31 mouse cellular contexts compared by ENCODE assay signal in the genomic region with DNA sequence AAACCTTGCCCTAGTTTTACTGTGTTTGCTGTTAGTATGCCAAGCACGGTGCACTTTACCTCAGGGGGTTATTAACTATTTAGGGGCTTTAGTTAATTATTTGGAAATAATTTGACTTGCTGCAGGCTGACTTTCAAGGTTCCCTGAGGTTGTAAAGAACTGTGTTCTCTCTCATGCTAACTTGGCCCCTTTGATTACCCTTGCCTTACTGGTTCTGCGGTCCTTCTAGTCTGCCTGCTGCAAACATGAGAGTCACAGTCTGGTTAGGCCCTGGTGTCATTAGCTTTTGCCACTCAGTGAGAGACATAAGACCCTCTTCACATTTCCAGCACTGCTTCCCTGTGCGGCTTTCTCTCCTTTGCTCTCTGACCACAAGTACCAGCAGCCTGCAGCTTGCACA.
DNase-seq lines count a peak whose midpoint lies in the region; ATAC-seq and TF ChIP-seq lines count a peak whose summit lies in the region.
"Had no signal": no experiment of that assay in that cellular context is flagged by ENCODE, and none has a peak within 500 bp of the region (broad histone marks: within the 10 kb centered on the region; RNA-seq: fewer than 3 reads in every experiment).

No protein-coding gene starts in this region.

- peak overlapping the region; percentile 37 for H3K9ac ChIP-seq in forebrain, embryonic 13.5 days
- H3K9ac ChIP-seq in forebrain, postnatal 0 days = no peak overlapping the region
- no peak overlapping the region for H3K9ac ChIP-seq in midbrain, embryonic 13.5 days (replicated peaks)
- H3K9ac ChIP-seq in midbrain, embryonic 11.5 days (ENCODE audit: low read length) = no peak overlapping the region
- H3K9ac ChIP-seq in midbrain, postnatal 0 days (replicated peaks; ENCODE audit: low read length, poor library complexity, severe bottlenecking) = no peak overlapping the region
- H3K9ac ChIP-seq: limb, embryonic 12.5 days; lung, embryonic 15.5 days; neural tube, embryonic 15.5 days had no signal

- no peak for ATAC-seq in forebrain, embryonic 13.5 days
- ATAC-seq in forebrain, postnatal 0 days = no peak
- 0 out of 2 replicates have a peak, but pooled peaks have one; percentile 27 for ATAC-seq in midbrain, embryonic 13.5 days
- no peak for ATAC-seq in midbrain, embryonic 11.5 days (ENCODE audit: low FRiP score)
- no peak for ATAC-seq in midbrain, postnatal 0 days (ENCODE audit: low FRiP score)
- ATAC-seq in granulocyte monocyte progenitor cell, adult 5-6 weeks (replicated peaks; ENCODE audit: poor library complexity, severe bottlenecking) = no peak
- ATAC-seq: activated CD4-positive, CD25-positive, alpha-beta regulatory T cell, adult 4 months; forebrain, embryonic 14.5 days; intestine, postnatal 0 days had no signal

- H3K9me3 ChIP-seq in forebrain, embryonic 13.5 days (replicated peaks) = no peaks in the 10 kb centered on the region
- H3K9me3 ChIP-seq in forebrain, postnatal 0 days (ENCODE audit: low read length) = no peaks in the 10 kb centered on the region
- no peaks in the 10 kb centered on the region for H3K9me3 ChIP-seq in midbrain, embryonic 13.5 days
- no peaks in the 10 kb centered on the region for H3K9me3 ChIP-seq in midbrain, embryonic 11.5 days (ENCODE audit: control insufficient read depth, low read length)
- no peaks in the 10 kb centered on the region for H3K9me3 ChIP-seq in midbrain, postnatal 0 days (ENCODE audit: low read length)
- H3K9me3 ChIP-seq: limb, embryonic 12.5 days; lung, embryonic 15.5 days; neural tube, embryonic 15.5 days had no signal

- TF ChIP-seq CTCF in forebrain, postnatal 0 days (IDR thresholded peaks at IDR 0.05; ENCODE audit: low read depth) = no peak
- no peak for TF ChIP-seq CTCF in midbrain, postnatal 0 days (IDR thresholded peaks at IDR 0.05)

- peaks cover 5% of the 10 kb centered on the region for H3K4me1 ChIP-seq in forebrain, embryonic 13.5 days
- no peaks in the 10 kb centered on the region for H3K4me1 ChIP-seq in forebrain, postnatal 0 days (ENCODE audit: insufficient read depth)
- H3K4me1 ChIP-seq in midbrain, embryonic 13.5 days (replicated peaks) = no peaks in the 10 kb centered on the region
- H3K4me1 ChIP-seq in midbrain, embryonic 11.5 days (ENCODE audit: control insufficient read depth, insufficient read depth, low read length) = no peaks in the 10 kb centered on the region
- no peaks in the 10 kb centered on the region for H3K4me1 ChIP-seq in midbrain, postnatal 0 days (ENCODE audit: insufficient read depth, low read length)
- H3K4me1 ChIP-seq: limb, embryonic 12.5 days; lung, embryonic 15.5 days had no signal

- 36% methylated on average over 3 of the region's 3 CpGs for WGBS in forebrain, embryonic 13.5 days
- 34% methylated on average over 3 of the region's 3 CpGs for WGBS in forebrain, postnatal 0 days
- WGBS in midbrain, embryonic 13.5 days = 62% methylated on average over 3 of the region's 3 CpGs
- WGBS in midbrain, embryonic 11.5 days = 83% methylated on average over 3 of the region's 3 CpGs
- 48% methylated on average over 3 of the region's 3 CpGs for WGBS in midbrain, postnatal 0 days

- H3K4me3 ChIP-seq in forebrain, embryonic 13.5 days = no peak overlapping the region
- no peak overlapping the region for H3K4me3 ChIP-seq in forebrain, postnatal 0 days (ENCODE audit: low read depth, low read length)
- H3K4me3 ChIP-seq in midbrain, embryonic 13.5 days (replicated peaks) = no peak overlapping the region
- no peak overlapping the region for H3K4me3 ChIP-seq in midbrain, embryonic 11.5 days (ENCODE audit: low read depth, low read length)
- no peak overlapping the region for H3K4me3 ChIP-seq in midbrain, postnatal 0 days (ENCODE audit: low read depth, low read length)
- H3K4me3 ChIP-seq: limb, embryonic 12.5 days; lung, embryonic 15.5 days; neural tube, embryonic 15.5 days had no signal

- DNase-seq in forebrain, postnatal 0 days = no peak
- DNase-seq in kidney, adult 9 months = peak; percentile 6
- DNase-seq in kidney, postnatal 10 days = no peak
- DNase-seq in midbrain, embryonic 11.5 days (ENCODE audit: low spot score, missing footprints) = no peak
- DNase-seq in midbrain, postnatal 0 days (ENCODE audit: low spot score) = peak; percentile 22
- DNase-seq: adrenal gland, postnatal 10 days; cerebellum, adult 11 months; cerebellum, adult 9-10 months; cerebellum, postnatal 36 days; gastrocnemius, postnatal 25 days; heart, adult 18-20 months; heart, postnatal 36 days; layer of hippocampus, adult 9-11 months; lung, postnatal 36 days; right cerebral cortex, adult 18-20 months; right cerebral cortex, postnatal 4 days; thymus, adult 18-20 months; thymus, postnatal 25 days had no signal

- H3K27ac ChIP-seq in forebrain, embryonic 13.5 days = no peak overlapping the region
- H3K27ac ChIP-seq in forebrain, postnatal 0 days (ENCODE audit: low read depth, low read length) = no peak overlapping the region
- H3K27ac ChIP-seq in midbrain, embryonic 13.5 days = peak overlapping the region; percentile 6; the same call in 1 of the 2 replicates
- H3K27ac ChIP-seq in midbrain, embryonic 11.5 days (ENCODE audit: low read depth, low read length) = no peak overlapping the region
- peak overlapping the region; percentile 68 for H3K27ac ChIP-seq in midbrain, postnatal 0 days (ENCODE audit: low read depth, low read length)
- H3K27ac ChIP-seq: limb, embryonic 12.5 days; lung, embryonic 15.5 days; neural tube, embryonic 15.5 days; stomach, postnatal 0 days had no signal

- H3K36me3 ChIP-seq in forebrain, embryonic 13.5 days (ENCODE audit: poor library complexity, severe bottlenecking) = no peaks in the 10 kb centered on the region
- H3K36me3 ChIP-seq in forebrain, postnatal 0 days (ENCODE audit: insufficient read depth) = peaks cover 6% of the 10 kb centered on the region; the same call in 1 of the 2 replicates
- 0 out of 2 replicates have a peak, but pooled peaks cover 3% of the 10 kb centered on the region for H3K36me3 ChIP-seq in midbrain, embryonic 13.5 days
- no peaks in the 10 kb centered on the region for H3K36me3 ChIP-seq in midbrain, embryonic 11.5 days (ENCODE audit: control insufficient read depth, insufficient read depth, low read length)
- H3K36me3 ChIP-seq in midbrain, postnatal 0 days (ENCODE audit: insufficient read depth, low read length) = no peaks in the 10 kb centered on the region; the same call in 1 of the 2 replicates
- H3K36me3 ChIP-seq: lung, embryonic 15.5 days; neural tube, embryonic 15.5 days had no signal

- H3K27me3 ChIP-seq in forebrain, embryonic 13.5 days = no peaks in the 10 kb centered on the region
- H3K27me3 ChIP-seq in forebrain, postnatal 0 days (ENCODE audit: insufficient read depth, low read length) = no peaks in the 10 kb centered on the region
- no peaks in the 10 kb centered on the region for H3K27me3 ChIP-seq in midbrain, embryonic 13.5 days
- H3K27me3 ChIP-seq in midbrain, embryonic 11.5 days (ENCODE audit: control insufficient read depth, insufficient read depth, low read length) = no peaks in the 10 kb centered on the region
- no peaks in the 10 kb centered on the region for H3K27me3 ChIP-seq in midbrain, postnatal 0 days (ENCODE audit: insufficient read depth, low read length)
- H3K27me3 ChIP-seq: CH12.LX; limb, embryonic 12.5 days; lung, embryonic 15.5 days; neural tube, embryonic 15.5 days had no signal

- no peak overlapping the region for H3K4me2 ChIP-seq in forebrain, embryonic 13.5 days
- H3K4me2 ChIP-seq in forebrain, postnatal 0 days (ENCODE audit: low read depth) = no peak overlapping the region
- no peak overlapping the region for H3K4me2 ChIP-seq in midbrain, embryonic 13.5 days (replicated peaks)
- no peak overlapping the region for H3K4me2 ChIP-seq in midbrain, embryonic 11.5 days
- no peak overlapping the region for H3K4me2 ChIP-seq in midbrain, postnatal 0 days (ENCODE audit: low read depth, low read length, poor library complexity, severe bottlenecking)
- H3K4me2 ChIP-seq: heart, embryonic 11.5 days; limb, embryonic 12.5 days; liver, embryonic 11.5 days; lung, embryonic 15.5 days; neural tube, embryonic 15.5 days had no signal

Comparison
In these comparisons a context has a peak if more than half of its experiments do, and no peak if none do; other contexts are left out.
1. H3K27ac ChIP-seq: peak in midbrain, embryonic 13.5 days (single experiment) and midbrain, postnatal 0 days (single experiment); none in forebrain, embryonic 13.5 days (single experiment), forebrain, postnatal 0 days (single experiment) and midbrain, embryonic 11.5 days (single experiment).
2. DNase-seq: peak in kidney, adult 9 months (single experiment) and midbrain, postnatal 0 days (single experiment); none in forebrain, postnatal 0 days (single experiment), kidney, postnatal 10 days (single experiment) and midbrain, embryonic 11.5 days (single experiment).